Mouse (Mus musculus) lung, postnatal 14 days (tissue): ENCODE results near the gene Ift81.

Experiments
- DNase-seq: peaks from one replicate; pipeline ENCODE4 v3.0.0; 2021

The Ift81 gene

GRCm38 (mm10) chr5:122541871-122542270 lies 72.4 kb downstream of the Ift81 start:
- DNase-seq: no peak

GRCm38 (mm10) chr5:122538077-122538476 lies 76.2 kb downstream of the Ift81 start:
- no peak for DNase-seq

- no peak for DNase-seq
These were observed 76.7 kb downstream of the Ift81 start for GRCm38 (mm10) chr5:122537654-122538053.

GRCm38 (mm10) chr5:122533884-122534283 lies 80.4 kb downstream of the Ift81 start:
- DNase-seq: no peak

GRCm38 (mm10) chr5:122529913-122530604 lies 84.3 kb downstream of the Ift81 start:
- no peak for DNase-seq

GRCm38 (mm10) chr5:122529316-122529715 lies 85.0 kb downstream of the Ift81 start:
- peak; percentile 54 for DNase-seq

GRCm38 (mm10) chr5:122528591-122528990 lies 85.7 kb downstream of the Ift81 start:
- DNase-seq: no peak

GRCm38 (mm10) chr5:122527761-122528160 lies 86.6 kb downstream of the Ift81 start:
- no peak for DNase-seq

GRCm38 (mm10) chr5:122526878-122527730 lies 87.2 kb downstream of the Ift81 start:
- DNase-seq: peak; percentile 34

GRCm38 (mm10) chr5:122526405-122526804 lies 87.9 kb downstream of the Ift81 start:
- DNase-seq: no peak

GRCm38 (mm10) chr5:122525238-122525931 lies 88.9 kb downstream of the Ift81 start:
- peak; percentile 31 for DNase-seq

- DNase-seq: no peak
These were observed 89.5 kb downstream of the Ift81 start for GRCm38 (mm10) chr5:122524854-122525237.

- DNase-seq: no peak
These were observed 90.1 kb downstream of the Ift81 start for GRCm38 (mm10) chr5:122524244-122524643.

GRCm38 (mm10) chr5:122521130-122521473 lies 93.2 kb downstream of the Ift81 start:
- no peak for DNase-seq

- no peak for DNase-seq
These were observed 93.8 kb downstream of the Ift81 start for GRCm38 (mm10) chr5:122520254-122521129.

GRCm38 (mm10) chr5:122519043-122519660 lies 95.2 kb downstream of the Ift81 start:
- DNase-seq: no peak

- DNase-seq: no peak
These were observed 96.1 kb downstream of the Ift81 start for GRCm38 (mm10) chr5:122518247-122518646.

- DNase-seq: no peak
These were observed 97.4 kb downstream of the Ift81 start for GRCm38 (mm10) chr5:122516901-122517300.

- no peak for DNase-seq
These were observed 98.1 kb downstream of the Ift81 start for GRCm38 (mm10) chr5:122516029-122516730.

- DNase-seq: no peak
These were observed 100.2 kb downstream of the Ift81 start for GRCm38 (mm10) chr5:122514127-122514521.

- DNase-seq: no peak
These were observed 100.7 kb downstream of the Ift81 start for GRCm38 (mm10) chr5:122513421-122514126.
